Mouse (Mus musculus) midbrain, embryonic 11.5 days (tissue): ENCODE results near the gene Lactb. TPM values are rescaled to one million over a fixed set of nuclear protein-coding genes. Genes with fewer than 3 reads are reported as not detected.
"Not testable (repeated sequence)": the region's sequence is repeated elsewhere in the genome, so short reads cannot be mapped to it uniquely, and the experiment has no call there.

Experiments used
- ATAC-seq: fragments of 200-750 bp; cut with Nextera tagmentation; 2 replicates; pipeline ENCODE4 v1.8.0; 2017; ENCODE audit warnings: moderate TSS enrichment, moderate library complexity; ENCODE audit not compliant: low FRiP score
- DNase-seq: peaks from one replicate; pipeline ENCODE4 v3.0.0; 2015; ENCODE audit warnings: low spot score; ENCODE audit errors: missing footprints
- H3K27ac ChIP-seq: fragments of 300-500 bp; sonication (generic); 2 replicates; pipeline ENCODE4 v1.5.1; 2014; ENCODE audit warnings: low read depth, low read length
- H3K27me3 ChIP-seq: fragments of 300-500 bp; sonication (generic); 2 replicates; pipeline ENCODE4 v1.6.1; 2014; ENCODE audit warnings: mild to moderate bottlenecking, low read length, moderate library complexity, mixed read lengths; ENCODE audit not compliant: control insufficient read depth, insufficient read depth
- H3K36me3 ChIP-seq: fragments of 300-500 bp; sonication (generic); 2 replicates; pipeline ENCODE4 v1.6.1; 2014; ENCODE audit warnings: mild to moderate bottlenecking, low read length, moderate library complexity, mixed read lengths; ENCODE audit not compliant: control insufficient read depth, insufficient read depth
- H3K4me1 ChIP-seq: fragments of 300-500 bp; sonication (generic); 2 replicates; pipeline ENCODE4 v1.6.1; 2014; ENCODE audit warnings: low read length; ENCODE audit not compliant: control insufficient read depth, insufficient read depth
- H3K4me2 ChIP-seq: fragments of 300-500 bp; sonication (generic); 2 replicates; pipeline ENCODE4 v1.6.1; 2014; ENCODE audit warnings: mild to moderate bottlenecking, moderate library complexity
- H3K4me3 ChIP-seq: fragments of 300-500 bp; sonication (generic); 2 replicates; pipeline ENCODE4 v1.5.1; 2014; ENCODE audit warnings: low read depth, low read length
- H3K9ac ChIP-seq: fragments of 300-500 bp; sonication (generic); 2 replicates; pipeline ENCODE4 v1.6.1; 2014; ENCODE audit warnings: low read length
- H3K9me3 ChIP-seq: fragments of 300-500 bp; sonication (generic); 2 replicates; pipeline ENCODE4 v1.6.1; 2016; ENCODE audit warnings: low read length; ENCODE audit not compliant: control insufficient read depth
- WGBS: fragments of 180-500 bp; shearing (Covaris S2); extraction: QIAGEN DNeasy Blood & Tissue Kit; methylation state at CpG from one replicate; pipeline ENCODE4 v1.1.7; 2014; 5-methylcytosine and 5-hydroxymethylcytosine counted together
- polyA plus RNA-seq: library from polyadenylated mRNA; unstranded; fragments of >200 nt; fragmentation: Nextera tagmentation; extraction: Ambion mirVana; gene quantifications from 2 replicates; pipeline ENCODE4 v1.2.1, GENCODE M21; 2014

Lactb gene
- polyA plus RNA-seq, 1 experiment from 2014 or later, result 12.6 TPM

- not testable (repeated sequence) for ATAC-seq, H3K27ac ChIP-seq, H3K4me1 ChIP-seq, H3K36me3 ChIP-seq, H3K27me3 ChIP-seq, DNase-seq, H3K9me3 ChIP-seq, H3K9ac ChIP-seq, H3K4me2 ChIP-seq, H3K4me3 ChIP-seq
- 90% methylated on average over 5 of the region's 5 CpGs for WGBS
These were observed 61.9 kb downstream of the Lactb start for GRCm38 (mm10) chr9:66913254-66913934.

- no peaks in the 10 kb centered on the region for H3K9me3 ChIP-seq
- no peak overlapping the region for H3K9ac ChIP-seq
- DNase-seq, result no peak
- no peak overlapping the region for H3K4me3 ChIP-seq
- no peaks in the 10 kb centered on the region for H3K4me1 ChIP-seq
- no peaks in the 10 kb centered on the region for H3K27me3 ChIP-seq
- ATAC-seq, result no peak
- no peak overlapping the region for H3K27ac ChIP-seq
- H3K36me3 ChIP-seq, result no peaks in the 10 kb centered on the region
- no peak overlapping the region for H3K4me2 ChIP-seq
These were observed 63.0 kb downstream of the Lactb start for GRCm38 (mm10) chr9:66912304-66912703.

- ATAC-seq (no peak), DNase-seq (no peak)
- Histone ChIP-seq H3K36me3 (no peaks in the 10 kb centered on the region), H3K27me3 (no peaks in the 10 kb centered on the region), H3K9me3 (no peaks in the 10 kb centered on the region), H3K27ac (no peak overlapping the region), H3K4me1 (no peaks in the 10 kb centered on the region), H3K4me3 (no peak overlapping the region), H3K4me2 (no peak overlapping the region), H3K9ac (no peak overlapping the region)
- WGBS, result 87% methylated on average over 5 of the region's 5 CpGs
These were observed 64.6 kb downstream of the Lactb start for GRCm38 (mm10) chr9:66910677-66911076.

GRCm38 (mm10) chr9:66909922-66910321 is 65.4 kb downstream of the Lactb start:
- 84% methylated on average over 7 of the region's 7 CpGs for WGBS
- H3K4me2 ChIP-seq, result no peak overlapping the region

GRCm38 (mm10) chr9:66907746-66908397 is 67.4 kb downstream of the Lactb start:
- DNase-seq, result no peak
- Histone ChIP-seq H3K9ac (no peak overlapping the region), H3K27ac (no peak overlapping the region), H3K9me3 (no peaks in the 10 kb centered on the region), H3K27me3 (no peaks in the 10 kb centered on the region), H3K4me1 (no peaks in the 10 kb centered on the region), H3K4me2 (no peak overlapping the region), H3K4me3 (no peak overlapping the region), H3K36me3 (no peaks in the 10 kb centered on the region)
- ATAC-seq, result no peak
- 91% methylated on average over 5 of the region's 5 CpGs for WGBS

More at GRCm38 (mm10) chr9:66909922-66910321, 65.4 kb downstream of the Lactb start:
- ATAC-seq (no peak), DNase-seq (no peak)
- H3K36me3 ChIP-seq, result no peaks in the 10 kb centered on the region
- no peaks in the 10 kb centered on the region for H3K27me3 ChIP-seq
- H3K27ac ChIP-seq, result no peak overlapping the region
- no peak overlapping the region for H3K4me3 ChIP-seq
- no peaks in the 10 kb centered on the region for H3K4me1 ChIP-seq
- H3K9me3 ChIP-seq, result no peaks in the 10 kb centered on the region
- no peak overlapping the region for H3K9ac ChIP-seq

GRCm38 (mm10) chr9:66907126-66907525 is 68.2 kb downstream of the Lactb start:
- H3K4me1 ChIP-seq, result no peaks in the 10 kb centered on the region
- H3K4me2 ChIP-seq, result no peak overlapping the region
- H3K9ac ChIP-seq, result no peak overlapping the region
- no peak overlapping the region for H3K27ac ChIP-seq
- WGBS, result 91% methylated on average over 8 of the region's 8 CpGs
- no peak overlapping the region for H3K4me3 ChIP-seq
- H3K9me3 ChIP-seq, result no peaks in the 10 kb centered on the region
- ATAC-seq (no peak), DNase-seq (no peak)
- H3K36me3 ChIP-seq, result no peaks in the 10 kb centered on the region
- H3K27me3 ChIP-seq, result no peaks in the 10 kb centered on the region

GRCm38 (mm10) chr9:66905990-66906389 is 69.3 kb downstream of the Lactb start:
- H3K4me3 ChIP-seq, result no peak overlapping the region
- DNase-seq (no peak), ATAC-seq (no peak)
- H3K27me3 ChIP-seq, result no peaks in the 10 kb centered on the region
- no peak overlapping the region for H3K27ac ChIP-seq
- no peak overlapping the region for H3K9ac ChIP-seq
- no peaks in the 10 kb centered on the region for H3K4me1 ChIP-seq
- H3K36me3 ChIP-seq, result no peaks in the 10 kb centered on the region
- 89% methylated on average over 9 of the region's 9 CpGs for WGBS
- H3K9me3 ChIP-seq, result no peaks in the 10 kb centered on the region
- H3K4me2 ChIP-seq, result no peak overlapping the region

Other genes with a start within 250 kb of the Lactb start
- gene Aph1b, start 180.0 kb downstream of the Lactb start, polyA plus RNA-seq, result 17.7 and 18.0 TPM in 2 replicates
- 0.21 and 0.25 TPM in 2 replicates for gene Gm10647, start 178.4 kb downstream of the Lactb start, polyA plus RNA-seq
- gene Aph1c, start 140.8 kb downstream of the Lactb start, polyA plus RNA-seq, result 1.5 and 1.7 TPM in 2 replicates
- 29.5 and 37.1 TPM in 2 replicates for gene Rab8b, start 55.8 kb downstream of the Lactb start, polyA plus RNA-seq
- gene Rps27l, start 29.4 kb downstream of the Lactb start, polyA plus RNA-seq, result 612 and 702 TPM in 2 replicates
- gene Tpm1, start 73.9 kb upstream of the Lactb start, polyA plus RNA-seq, result 298 and 333 TPM in 2 replicates